Mouse (Mus musculus) liver, embryonic 12.5 days (tissue): ENCODE measurements around the gene Sema6d. TPM values are rescaled to one million over a fixed set of nuclear protein-coding genes. Genes with fewer than 3 reads are reported as not detected.
A peak's percentile ranks its signal among the peaks of the same experiment; 100 is the strongest.

Experiments
- ATAC-seq: fragments of 200-750 bp; cut with Nextera tagmentation; 2 replicates; pipeline ENCODE4 v1.8.0; 2017; ENCODE audit warnings: moderate number of reproducible peaks, mild to moderate bottlenecking, moderate library complexity
- H3K27ac ChIP-seq: fragments of 300-500 bp; sonication (generic); 2 replicates; pipeline ENCODE4 v1.5.1; 2016; ENCODE audit warnings: mild to moderate bottlenecking
- H3K27me3 ChIP-seq: fragments of 300-500 bp; sonication (generic); replicated peaks from 2 replicates; pipeline ENCODE4 v1.6.1; 2016; ENCODE audit warnings: mild to moderate bottlenecking, moderate library complexity
- H3K36me3 ChIP-seq: fragments of 300-500 bp; sonication (generic); 2 replicates; pipeline ENCODE4 v1.6.1; 2016; ENCODE audit warnings: mild to moderate bottlenecking, moderate library complexity
- H3K4me1 ChIP-seq: fragments of 300-500 bp; sonication (generic); 2 replicates; pipeline ENCODE4 v1.6.1; 2016
- H3K4me2 ChIP-seq: fragments of 300-500 bp; sonication (generic); 2 replicates; pipeline ENCODE4 v1.6.1; 2016; ENCODE audit warnings: mild to moderate bottlenecking, moderate library complexity
- H3K4me3 ChIP-seq: fragments of 300-500 bp; sonication (generic); 2 replicates; pipeline ENCODE4 v1.5.1; 2016; ENCODE audit warnings: mild to moderate bottlenecking, moderate library complexity
- H3K9ac ChIP-seq: fragments of 300-500 bp; sonication (generic); 2 replicates; pipeline ENCODE4 v1.6.1; 2016; ENCODE audit warnings: mild to moderate bottlenecking, moderate library complexity
- H3K9me3 ChIP-seq: fragments of 300-500 bp; sonication (generic); replicated peaks from 2 replicates; pipeline ENCODE4 v1.6.1; 2016; ENCODE audit warnings: mild to moderate bottlenecking, moderate library complexity
- WGBS: fragments of 180-500 bp; shearing (Covaris S2); methylation state at CpG from one replicate; pipeline ENCODE4 v1.1.7; 2016; ENCODE audit not compliant: insufficient replicate concordance; 5-methylcytosine and 5-hydroxymethylcytosine counted together
- polyA plus RNA-seq: library from polyadenylated mRNA; unstranded; fragments of >200 nt; fragmentation: Nextera tagmentation; extraction: Ambion mirVana; gene quantifications from 2 replicates; pipeline ENCODE4 v1.2.1, GENCODE M21; 2016

The Sema6d gene
- polyA plus RNA-seq, 1 experiment from 2014 or later = 5.9 TPM

DNA sequence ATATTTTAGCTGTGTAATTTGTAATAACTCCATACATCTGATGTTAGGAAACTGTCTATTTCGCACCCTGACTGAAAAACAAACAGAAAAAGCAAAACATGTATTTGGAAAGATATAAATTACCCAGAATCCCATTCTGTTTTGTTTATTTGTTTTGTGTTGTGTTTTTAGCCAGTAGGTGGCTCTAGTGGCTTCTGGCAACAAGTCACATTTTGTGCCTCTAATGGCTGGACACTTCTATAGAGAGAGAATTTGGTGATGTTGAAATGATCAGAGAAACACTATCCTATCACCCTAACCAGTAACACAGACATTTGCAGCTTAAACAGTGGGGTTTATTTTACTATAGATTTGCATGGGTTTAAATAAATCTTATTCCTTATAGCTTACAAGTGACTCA, 515.6 kb downstream of the Sema6d start:
- no peak for ATAC-seq
- Histone ChIP-seq H3K27ac (no peak overlapping the region), H3K9ac (no peak overlapping the region), H3K9me3 (no peaks in the 10 kb centered on the region), H3K36me3 (no peaks in the 10 kb centered on the region), H3K4me3 (no peak overlapping the region), H3K4me1 (0 out of 2 replicates have a peak, but pooled peaks cover 4% of the 10 kb centered on the region), H3K4me2 (no peak overlapping the region), H3K27me3 (peaks cover 25% of the 10 kb centered on the region)
- WGBS = 59% methylated on average over 1 of the region's 1 CpGs

DNA sequence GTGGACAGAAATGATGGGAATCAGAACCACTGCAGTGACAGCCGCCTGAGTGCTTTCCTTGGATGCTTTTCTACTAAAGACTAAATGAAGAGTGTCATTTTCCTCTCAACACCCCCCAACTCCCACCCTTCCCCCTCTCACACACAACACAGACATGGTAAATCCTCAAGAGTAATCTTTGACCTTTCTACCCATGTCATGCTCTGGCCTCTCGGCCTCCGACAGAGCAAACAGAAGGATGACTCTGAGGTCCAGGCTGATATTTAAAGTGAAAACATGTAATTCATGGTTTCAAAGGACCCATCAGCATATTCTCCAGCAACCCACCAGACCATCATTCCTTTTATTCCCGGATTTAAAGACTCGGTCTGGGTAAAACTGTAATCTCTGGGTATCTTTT, 518.2 kb downstream of the Sema6d start:
- 46% methylated on average over 5 of the region's 5 CpGs for WGBS
- H3K27me3 ChIP-seq = peaks cover 49% of the 10 kb centered on the region
- no peak overlapping the region for H3K4me2 ChIP-seq
- H3K4me3 ChIP-seq = no peak overlapping the region
- no peak; the same call in 1 of the 2 replicates for ATAC-seq
- H3K9ac ChIP-seq = no peak overlapping the region
- H3K4me1 ChIP-seq = 0 out of 2 replicates have a peak, but pooled peaks cover 4% of the 10 kb centered on the region
- no peaks in the 10 kb centered on the region for H3K9me3 ChIP-seq
- H3K36me3 ChIP-seq = no peaks in the 10 kb centered on the region
- no peak overlapping the region for H3K27ac ChIP-seq

DNA sequence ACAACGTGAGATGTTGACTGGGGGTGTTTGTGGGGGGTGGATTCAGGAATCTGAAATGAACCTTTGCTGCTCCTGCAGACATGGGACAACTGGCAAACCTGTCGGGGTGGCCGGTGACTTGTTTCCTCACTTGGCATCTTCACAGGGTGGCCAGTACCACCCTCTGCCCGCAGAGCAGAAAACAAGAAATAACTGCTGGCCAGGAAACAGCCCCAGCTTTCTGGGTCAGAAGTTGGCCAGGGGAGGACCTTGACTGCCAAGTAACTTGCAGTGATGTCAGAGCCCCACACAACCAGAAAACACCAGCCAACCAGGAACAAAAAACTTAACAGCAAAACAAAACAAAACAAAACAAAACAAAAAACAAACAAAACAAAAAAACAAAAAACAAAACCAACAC, 518.8 kb downstream of the Sema6d start:
- no peak overlapping the region for H3K27ac ChIP-seq
- no peak overlapping the region for H3K4me2 ChIP-seq
- ATAC-seq = no peak
- 31% methylated on average over 4 of the region's 4 CpGs for WGBS
- no peaks in the 10 kb centered on the region for H3K36me3 ChIP-seq
- no peak overlapping the region for H3K4me3 ChIP-seq
- H3K9me3 ChIP-seq = no peaks in the 10 kb centered on the region
- 0 out of 2 replicates have a peak, but pooled peaks cover 4% of the 10 kb centered on the region for H3K4me1 ChIP-seq
- no peak overlapping the region for H3K9ac ChIP-seq
- peaks cover 53% of the 10 kb centered on the region for H3K27me3 ChIP-seq

DNA sequence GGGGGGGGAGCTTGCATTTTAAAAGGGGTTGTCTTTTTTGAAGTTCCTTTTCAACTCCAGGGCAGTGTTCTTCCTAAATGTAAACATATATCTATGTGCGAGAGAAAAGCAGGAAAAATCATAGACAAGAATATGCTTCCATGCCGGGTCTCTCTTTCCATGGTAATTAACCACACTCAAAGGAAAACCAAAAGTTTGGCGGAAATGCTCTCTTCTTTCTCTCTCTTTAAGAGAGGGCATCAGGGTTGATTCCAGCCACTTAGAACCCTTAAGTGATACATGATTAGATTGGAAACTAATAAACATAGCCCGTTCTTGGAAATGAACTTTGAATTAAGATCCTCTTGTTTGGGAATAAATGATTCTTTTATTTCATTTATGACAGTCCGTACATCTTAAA, 519.2 kb downstream of the Sema6d start:
- peaks cover 53% of the 10 kb centered on the region for H3K27me3 ChIP-seq
- no peak for ATAC-seq
- H3K9ac ChIP-seq = no peak overlapping the region
- H3K4me3 ChIP-seq = no peak overlapping the region; the same call in 1 of the 2 replicates
- H3K36me3 ChIP-seq = no peaks in the 10 kb centered on the region
- 26% methylated on average over 5 of the region's 5 CpGs for WGBS
- peak overlapping the region; percentile 68 for H3K4me2 ChIP-seq
- H3K27ac ChIP-seq = no peak overlapping the region
- H3K4me1 ChIP-seq = 0 out of 2 replicates have a peak, but pooled peaks cover 4% of the 10 kb centered on the region
- H3K9me3 ChIP-seq = no peaks in the 10 kb centered on the region

DNA sequence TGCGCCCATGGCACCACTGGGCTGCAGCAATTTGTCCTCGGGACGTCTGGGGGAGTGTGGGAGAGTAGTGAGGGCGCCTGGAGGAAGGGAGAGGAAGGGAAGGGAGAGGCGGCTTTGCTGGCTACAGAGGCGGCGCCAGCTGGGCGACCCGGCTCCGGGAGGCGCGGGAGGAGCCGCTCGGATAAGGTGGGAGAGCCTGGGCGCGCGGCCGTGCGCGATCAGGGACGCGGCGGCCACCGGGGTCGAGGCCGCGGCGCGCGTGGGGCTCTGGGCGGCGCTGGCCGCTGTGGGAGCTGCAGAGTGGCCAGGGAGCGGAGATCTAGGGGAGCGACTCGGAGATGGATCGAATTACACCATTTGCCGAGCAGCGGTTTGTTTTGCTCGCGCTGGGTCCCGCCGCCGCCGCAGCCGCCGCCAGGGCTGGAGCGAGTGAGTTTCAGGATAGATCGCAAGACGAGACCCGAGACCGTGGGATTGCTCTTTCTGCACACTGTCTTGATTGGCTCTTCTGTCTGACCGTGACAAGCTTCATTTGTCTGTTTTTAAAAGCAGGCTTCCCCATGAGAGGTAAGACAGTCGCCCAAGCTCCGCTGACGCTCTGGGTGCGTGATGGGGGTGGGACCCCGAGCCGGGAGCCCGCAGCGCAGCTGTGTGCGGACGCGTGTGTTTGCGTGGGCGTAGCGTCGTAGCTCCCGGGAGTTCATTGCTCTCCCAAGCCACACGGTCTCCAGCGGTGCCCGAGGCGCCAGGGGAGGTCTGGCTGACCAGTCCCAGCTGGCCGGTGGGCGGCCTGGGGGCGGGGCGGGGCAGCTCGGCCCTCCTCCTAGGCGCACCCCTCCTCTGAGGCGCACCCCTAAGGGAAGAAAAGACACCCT, 520.2 kb downstream of the Sema6d start:
- Histone ChIP-seq H3K36me3 (no peaks in the 10 kb centered on the region), H3K27me3 (peaks cover 53% of the 10 kb centered on the region), H3K27ac (peak overlapping the region; percentile 74), H3K4me1 (0 out of 2 replicates have a peak, but pooled peaks cover 4% of the 10 kb centered on the region), H3K4me2 (peak overlapping the region; percentile 68), H3K9ac (peak overlapping the region; percentile 53; the same call in 1 of the 2 replicates), H3K9me3 (no peaks in the 10 kb centered on the region), H3K4me3 (peak overlapping the region; percentile 54)
- ATAC-seq = peak; percentile 82
- under 1% methylated on average over 74 of the region's 80 CpGs for whole genome bisulfite sequencing

DNA sequence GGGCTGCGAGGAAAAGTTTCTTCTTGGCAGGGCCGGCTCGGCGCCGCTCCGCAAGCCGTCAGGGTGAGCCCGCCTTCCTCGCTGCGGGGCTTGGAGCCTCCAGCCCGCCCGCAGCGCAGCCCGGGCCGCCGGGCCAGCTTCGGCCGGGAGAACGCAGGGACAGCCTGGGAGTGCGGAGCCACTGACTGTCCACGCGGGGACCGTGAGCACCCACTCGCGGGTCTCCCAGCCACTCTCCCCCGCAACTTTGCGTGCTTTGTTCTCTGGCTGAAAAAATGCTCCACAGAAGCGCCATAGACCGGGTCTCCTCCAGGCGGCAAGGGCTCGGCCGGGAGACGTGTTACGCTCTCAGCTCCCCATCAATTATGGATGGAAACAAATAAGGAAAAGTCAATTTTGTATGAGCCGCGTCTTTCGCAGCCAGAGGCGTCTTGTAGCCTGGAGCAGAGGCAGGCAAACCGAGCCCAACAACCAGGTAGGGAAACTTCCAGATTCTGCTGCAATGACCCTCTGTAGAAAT, 520.9 kb downstream of the Sema6d start:
- WGBS = 2% methylated on average over 37 of the region's 39 CpGs
- H3K36me3 ChIP-seq = no peaks in the 10 kb centered on the region
- H3K27me3 ChIP-seq = peaks cover 53% of the 10 kb centered on the region
- peak overlapping the region; percentile 68 for H3K4me2 ChIP-seq
- no peaks in the 10 kb centered on the region for H3K9me3 ChIP-seq
- peak overlapping the region; percentile 53 for H3K9ac ChIP-seq
- peak overlapping the region; percentile 54 for H3K4me3 ChIP-seq
- peak overlapping the region; percentile 74 for H3K27ac ChIP-seq
- ATAC-seq = no peak; the same call in 1 of the 2 replicates
- 0 out of 2 replicates have a peak, but pooled peaks cover 4% of the 10 kb centered on the region for H3K4me1 ChIP-seq

DNA sequence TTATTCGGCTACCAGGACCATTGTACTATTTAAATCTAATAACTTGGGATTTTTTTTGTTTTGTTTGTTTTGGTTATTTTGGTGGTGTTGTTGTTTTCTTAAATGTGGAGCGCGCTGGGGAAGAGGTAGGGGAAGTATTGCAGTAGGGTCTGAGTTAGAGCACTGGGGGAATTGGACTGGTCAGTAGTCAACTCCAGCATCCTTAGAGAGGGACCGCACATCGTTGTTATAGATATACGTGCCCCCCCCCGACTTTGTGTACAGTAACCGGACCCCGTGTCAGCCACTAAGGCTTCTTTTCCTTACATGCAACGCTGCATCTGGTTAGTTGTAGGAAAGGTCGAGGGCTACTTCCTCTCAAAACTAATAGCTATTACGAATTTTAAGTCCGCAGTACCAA, 521.5 kb downstream of the Sema6d start:
- Histone ChIP-seq H3K9me3 (no peaks in the 10 kb centered on the region), H3K4me2 (peak overlapping the region; percentile 68), H3K27me3 (peaks cover 53% of the 10 kb centered on the region), H3K4me3 (peak overlapping the region; percentile 54), H3K4me1 (0 out of 2 replicates have a peak, but pooled peaks cover 7% of the 10 kb centered on the region), H3K36me3 (no peaks in the 10 kb centered on the region), H3K27ac (no peak overlapping the region), H3K9ac (peak overlapping the region; percentile 53; the same call in 1 of the 2 replicates)
- no peak for ATAC-seq
- WGBS = 12% methylated on average over 13 of the region's 13 CpGs

DNA sequence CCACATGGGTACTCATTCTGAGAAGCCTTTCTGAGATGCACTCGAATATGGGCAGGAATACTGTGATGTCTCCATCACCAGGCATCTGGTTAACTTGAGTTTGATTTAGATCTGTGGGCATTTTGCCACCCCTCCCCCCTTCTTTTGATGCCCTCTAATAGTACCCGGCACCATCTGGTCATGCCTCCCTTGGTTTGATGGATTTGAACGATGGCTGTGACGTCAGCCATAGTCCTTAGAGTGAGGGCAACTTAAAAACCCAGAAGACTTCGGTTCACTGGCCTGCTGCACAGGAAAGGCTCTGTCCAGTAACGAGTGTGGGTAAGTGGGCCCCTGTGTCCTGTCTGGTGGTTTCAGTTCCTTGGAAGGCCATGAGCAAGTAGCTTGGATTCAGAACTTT, 522.5 kb downstream of the Sema6d start:
- no peak overlapping the region for H3K27ac ChIP-seq
- H3K9me3 ChIP-seq = no peaks in the 10 kb centered on the region
- WGBS = 35% methylated on average over 6 of the region's 6 CpGs
- ATAC-seq = no peak
- H3K27me3 ChIP-seq = peaks cover 53% of the 10 kb centered on the region
- 0 out of 2 replicates have a peak, but pooled peaks cover 8% of the 10 kb centered on the region for H3K4me1 ChIP-seq
- H3K9ac ChIP-seq = no peak overlapping the region
- no peaks in the 10 kb centered on the region for H3K36me3 ChIP-seq
- H3K4me3 ChIP-seq = peak overlapping the region; percentile 54
- peak overlapping the region; percentile 68 for H3K4me2 ChIP-seq

DNA sequence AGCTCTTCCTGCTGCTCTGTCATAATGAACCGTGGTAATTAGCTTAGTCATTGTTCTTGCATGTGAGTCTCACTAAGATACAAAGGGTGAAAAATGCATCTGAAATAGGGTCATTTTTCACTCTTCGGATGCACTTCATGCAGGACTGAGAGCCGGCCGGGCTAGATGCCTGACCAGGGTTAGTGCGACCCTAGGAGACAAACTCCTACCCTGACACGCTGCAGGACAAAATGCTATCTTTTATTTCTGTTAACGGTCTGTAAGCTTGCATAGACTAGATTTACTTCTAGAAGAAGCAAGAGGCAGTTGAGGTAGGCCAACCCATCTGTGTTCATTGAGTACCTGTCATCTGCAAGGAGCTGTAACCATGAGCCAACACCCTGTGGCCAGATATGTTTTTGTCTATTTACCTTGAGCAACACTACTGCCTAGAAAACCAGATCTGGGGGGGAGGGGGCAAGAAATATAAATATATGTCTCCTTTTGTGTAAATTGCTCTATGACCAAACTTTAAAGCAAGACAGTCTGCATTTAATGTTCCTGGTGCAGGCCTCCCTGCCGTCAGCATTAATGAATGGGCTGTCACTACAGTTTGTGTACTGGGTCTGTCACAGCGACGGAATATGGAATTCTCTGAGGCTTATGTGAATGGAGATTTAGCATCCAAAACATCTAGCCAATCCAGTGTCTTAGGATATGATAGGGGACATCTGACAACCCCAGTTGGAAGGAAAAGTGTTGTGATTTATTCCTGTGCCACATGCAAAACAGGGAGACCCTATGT, 523.1 kb downstream of the Sema6d start:
- peak overlapping the region; percentile 54 for H3K4me3 ChIP-seq
- no peaks in the 10 kb centered on the region for H3K9me3 ChIP-seq
- no peak overlapping the region for H3K27ac ChIP-seq
- H3K4me1 ChIP-seq = 0 out of 2 replicates have a peak, but pooled peaks cover 8% of the 10 kb centered on the region
- peak overlapping the region; percentile 68 for H3K4me2 ChIP-seq
- no peaks in the 10 kb centered on the region for H3K36me3 ChIP-seq
- no peak for ATAC-seq
- H3K27me3 ChIP-seq = peaks cover 53% of the 10 kb centered on the region
- H3K9ac ChIP-seq = no peak overlapping the region
- WGBS = 66% methylated on average over 10 of the region's 10 CpGs

DNA sequence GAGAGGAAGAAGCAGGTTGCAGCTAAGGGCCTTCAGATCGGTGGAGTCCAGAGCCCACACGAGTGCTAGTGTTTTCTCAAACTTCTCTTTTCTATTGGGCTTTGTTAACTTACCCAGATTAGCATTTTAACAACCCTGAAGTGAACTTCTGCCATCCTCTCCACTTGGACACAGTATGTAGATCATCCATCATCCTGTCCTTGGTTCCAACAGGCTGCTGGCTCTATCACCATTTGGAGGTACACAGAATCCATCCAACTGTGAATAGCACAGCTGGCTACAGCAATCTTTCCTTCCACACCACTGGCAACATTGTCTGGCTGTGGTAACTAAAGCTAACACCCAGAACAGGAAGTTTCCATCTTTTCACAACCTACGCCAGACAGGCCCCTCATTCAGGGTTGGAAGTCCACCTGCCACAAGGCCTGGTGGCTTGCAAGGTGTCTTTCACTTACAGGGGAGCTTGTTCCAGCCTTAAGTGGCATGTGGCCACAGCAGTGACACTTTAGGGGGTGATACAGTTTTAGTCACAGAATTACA, 524.0 kb downstream of the Sema6d start:
- WGBS = 44% methylated on average over 3 of the region's 3 CpGs
- Histone ChIP-seq H3K36me3 (no peaks in the 10 kb centered on the region), H3K4me1 (0 out of 2 replicates have a peak, but pooled peaks cover 4% of the 10 kb centered on the region), H3K27ac (no peak overlapping the region), H3K4me3 (no peak overlapping the region), H3K4me2 (peak overlapping the region; percentile 68), H3K27me3 (peaks cover 45% of the 10 kb centered on the region), H3K9ac (no peak overlapping the region), H3K9me3 (no peaks in the 10 kb centered on the region)
- ATAC-seq = no peak

DNA sequence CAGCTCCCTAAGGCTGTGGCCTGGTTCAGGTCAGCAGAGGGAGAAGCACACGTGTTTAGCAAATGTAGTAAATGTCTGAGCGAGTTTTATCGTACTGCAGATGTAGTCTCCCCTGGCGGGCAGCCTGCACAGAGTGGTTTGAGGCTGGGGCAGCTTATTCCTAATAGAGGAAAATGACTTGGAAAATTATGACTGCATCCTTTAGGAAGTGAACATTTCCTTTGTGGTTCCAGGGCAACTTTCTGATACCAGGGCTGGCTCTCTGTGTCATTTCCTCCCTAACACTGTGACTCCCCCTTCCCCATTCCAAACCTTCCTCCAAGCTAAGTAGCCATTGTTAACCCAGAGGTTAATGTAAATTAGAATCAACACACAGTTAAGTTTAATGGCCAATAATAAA, 527.0 kb downstream of the Sema6d start:
- H3K4me1 ChIP-seq = 0 out of 2 replicates have a peak, but pooled peaks cover 4% of the 10 kb centered on the region
- WGBS = 32% methylated on average over 4 of the region's 4 CpGs
- no peak overlapping the region for H3K4me2 ChIP-seq
- H3K9me3 ChIP-seq = no peaks in the 10 kb centered on the region
- no peak overlapping the region for H3K9ac ChIP-seq
- H3K36me3 ChIP-seq = no peaks in the 10 kb centered on the region
- no peak overlapping the region for H3K4me3 ChIP-seq
- peaks cover 15% of the 10 kb centered on the region for H3K27me3 ChIP-seq
- no peak overlapping the region for H3K27ac ChIP-seq
- ATAC-seq = no peak
